Mouse (Mus musculus): Measurements from ENCODE around the gene Zbp1. TPM values are rescaled to one million over a fixed set of nuclear protein-coding genes. Genes with fewer than 3 reads are reported as not detected.

The Zbp1 gene
- under 1 TPM in 1 of 2 experiments, not detected in 1; 0.12 TPM for total RNA-seq (2021)

DNA sequence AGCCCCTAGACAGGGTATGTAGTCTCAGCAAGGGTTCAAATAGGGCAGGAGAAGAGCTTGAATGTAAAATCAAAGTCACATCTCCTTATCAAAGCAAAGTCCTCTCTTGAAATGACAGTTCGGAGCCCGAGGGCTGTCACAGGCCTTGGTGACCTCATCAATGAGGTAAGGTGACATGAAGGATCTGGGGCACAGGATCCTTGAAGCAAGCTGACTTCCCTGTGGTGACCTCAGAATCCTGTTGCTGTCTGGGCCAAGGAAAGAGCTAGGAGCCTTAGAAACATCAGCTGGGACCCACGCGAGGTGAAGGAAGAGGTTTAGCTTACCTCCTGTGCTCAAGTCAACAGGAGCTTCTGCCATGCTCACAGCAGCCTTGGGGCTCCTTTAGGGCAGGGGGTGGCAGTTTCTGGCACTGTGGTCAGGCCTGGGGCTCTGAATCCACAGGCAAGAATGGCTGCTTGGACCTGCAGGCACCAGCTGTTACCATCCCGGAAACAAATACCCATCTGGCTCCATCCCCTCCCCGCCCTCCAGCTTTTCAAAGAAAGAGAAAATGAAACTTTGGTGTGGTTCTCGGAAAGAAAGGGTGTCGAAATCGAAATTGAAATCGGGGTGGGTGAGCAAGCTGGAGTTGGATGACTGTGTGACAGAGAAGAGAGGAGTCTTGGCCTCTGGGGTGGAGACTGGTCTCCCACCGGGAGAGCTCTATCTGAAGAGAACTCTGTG lies at the start of gene Zbp1:
Zbp1 (minus strand) TSS at position 508 of the 726 bp plus-strand sequence.
- intact Hi-C loops (cut with DNase I) = loop anchor here (2.0 kb wide), 1 partner anchor 328 kb away; no protein-coding TSS in a partner anchor
- DNase-seq (ENCODE audit: extremely low spot score in 1 of 2, low spot score in 2 of 2) = peak in 1 of 2 experiments; percentile 14

DNA sequence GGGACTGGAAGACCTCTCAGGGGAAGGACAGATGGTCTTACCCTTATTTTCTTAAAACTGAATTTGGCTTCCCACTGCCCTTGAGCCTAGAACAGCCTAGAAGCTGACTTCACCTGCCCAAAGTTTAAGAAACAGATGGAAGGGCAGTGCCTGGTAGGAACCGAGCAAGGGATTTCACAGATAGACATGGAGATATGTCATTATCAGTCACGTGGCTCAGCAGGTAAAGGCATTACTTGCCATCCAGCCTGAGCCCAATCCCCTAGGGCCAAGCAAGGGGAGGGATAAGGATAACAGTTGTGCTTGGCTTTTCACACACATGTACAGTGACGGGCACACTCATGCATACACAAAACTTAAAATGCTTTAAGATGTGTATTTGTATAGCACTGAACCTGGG lies 48.8 kb upstream of the Zbp1 start:
- DNase-seq (ENCODE audit: extremely low spot score in 1 of 2, low spot score in 2 of 2) = no peak
- intact Hi-C loops (cut with DNase I) = loop anchor here (5.0 kb wide), 1 partner anchor 35 kb away; no protein-coding TSS in a partner anchor

DNA sequence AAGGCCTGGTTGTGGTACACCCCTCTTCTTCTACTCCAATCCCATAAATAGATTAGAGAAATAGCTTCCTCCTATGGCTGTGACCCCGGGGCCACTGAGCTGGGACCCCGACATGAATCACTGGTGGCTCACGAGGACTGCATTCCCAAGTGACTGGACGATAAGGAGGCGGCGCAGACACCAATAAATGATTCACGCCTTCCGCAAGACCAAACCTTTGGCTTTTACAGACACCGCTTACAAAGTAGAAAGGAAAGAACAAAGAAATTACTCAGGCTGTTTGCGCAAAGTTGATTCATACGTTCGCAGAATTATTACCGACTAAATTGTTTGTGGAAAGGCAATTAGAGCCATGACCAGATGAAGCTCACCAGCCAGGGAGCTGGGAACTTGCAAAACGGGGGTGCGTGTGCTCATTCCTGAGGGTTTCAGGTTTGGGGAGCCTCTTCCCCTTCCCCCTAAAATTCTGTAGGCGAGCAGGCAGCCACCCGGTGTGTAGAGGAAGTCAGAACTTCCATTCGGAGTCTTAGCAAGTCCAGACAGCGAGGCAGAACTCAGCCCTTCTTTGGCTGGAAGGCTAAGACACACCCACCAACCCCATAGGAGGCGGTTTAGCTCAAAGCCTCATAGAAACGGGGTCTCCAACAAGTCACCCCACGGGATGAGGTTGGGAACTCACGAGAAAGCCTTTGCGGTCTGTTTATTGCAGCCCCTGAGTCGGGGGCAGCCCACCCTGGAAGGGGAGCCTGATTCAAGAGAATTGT lies 47.8 kb upstream of the Zbp1 start:
- peak in 1 of 2 experiments; percentile 20 for DNase-seq (ENCODE audit: extremely low spot score in 1 of 2, low spot score in 2 of 2)
- intact Hi-C loops (cut with DNase I) = loop anchor here (5.0 kb wide), 1 partner anchor 34 kb away; no protein-coding TSS in a partner anchor

DNA sequence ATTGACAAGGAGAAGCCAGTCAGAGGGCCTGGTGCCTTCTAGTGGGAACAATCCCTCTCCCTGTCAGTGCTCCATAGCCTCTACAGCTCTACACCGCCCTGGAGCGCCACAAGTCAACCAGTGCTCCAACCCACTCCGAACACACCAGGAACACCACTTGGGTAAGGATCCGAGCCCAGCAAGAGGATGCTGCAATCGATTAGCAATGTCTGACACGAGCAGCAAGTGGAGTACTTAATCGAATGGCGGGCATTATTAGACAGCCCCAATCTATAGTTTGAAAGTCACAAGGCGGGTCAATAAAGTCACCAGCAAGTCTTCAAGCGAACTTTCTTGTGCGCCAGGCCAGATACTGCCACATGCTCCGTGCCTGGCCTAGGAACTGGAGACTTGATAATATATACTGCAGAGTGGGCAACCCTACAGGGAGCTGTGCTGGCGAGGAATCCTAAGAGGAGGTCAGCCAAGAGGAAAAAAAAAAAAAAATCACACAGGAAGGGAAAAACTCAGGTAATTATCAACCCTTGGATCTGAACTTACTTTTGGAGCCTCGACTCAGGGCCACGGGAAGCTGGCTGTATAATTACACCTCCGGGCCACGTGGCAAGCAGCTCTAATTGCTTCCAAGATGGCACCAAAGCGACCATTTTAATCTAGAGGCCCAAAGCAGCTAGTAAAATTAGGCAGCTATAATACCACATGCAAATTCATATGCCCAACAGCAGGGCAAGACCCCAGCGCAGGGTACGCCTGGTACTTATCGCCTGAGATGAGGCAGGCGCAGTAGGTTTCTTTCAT lies 46.9 kb upstream of the Zbp1 start:
- intact Hi-C loops (cut with DNase I) = loop anchor here (5.0 kb wide), 1 partner anchor 33 kb away; no protein-coding TSS in a partner anchor
- no peak for DNase-seq (ENCODE audit: extremely low spot score in 1 of 2, low spot score in 2 of 2)

DNA sequence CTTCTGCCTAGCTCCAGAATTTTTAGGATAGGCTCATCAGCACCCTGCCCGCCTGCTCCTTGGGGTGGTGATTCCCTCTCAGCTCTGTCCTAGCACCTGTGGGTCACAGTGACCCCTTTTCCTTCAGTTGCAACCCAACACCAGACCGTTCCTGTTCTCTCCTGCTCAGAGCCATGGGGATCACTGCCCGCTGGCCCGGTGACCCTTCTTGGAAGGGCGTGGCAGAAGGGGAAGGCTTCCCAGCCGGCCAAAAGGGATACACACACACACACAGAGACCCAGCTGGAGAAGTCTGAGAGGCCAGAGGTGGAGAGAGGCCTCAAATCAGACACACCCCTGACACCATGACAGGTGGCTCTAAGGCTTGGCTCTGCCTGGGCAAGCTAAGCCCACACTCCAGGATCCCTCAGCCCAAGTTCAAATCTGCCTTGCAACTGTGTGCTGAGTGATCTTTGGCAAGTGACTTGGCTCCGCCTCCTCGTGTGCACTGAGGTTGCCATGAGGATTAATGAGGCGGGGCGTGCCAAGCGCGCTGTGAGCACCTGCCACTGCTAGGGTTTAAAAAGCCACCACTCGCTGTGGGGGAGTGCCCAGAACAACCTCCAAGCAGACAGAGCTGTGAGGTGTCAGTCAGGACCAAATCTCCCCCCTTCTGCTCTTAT lies 45.9 kb upstream of the Zbp1 start:
- peak in 1 of 2 experiments; percentile 24 for DNase-seq (ENCODE audit: extremely low spot score in 1 of 2, low spot score in 2 of 2)
- intact Hi-C loops (cut with DNase I) = loop anchor here (5.0 kb wide), 1 partner anchor 32 kb away; no protein-coding TSS in a partner anchor

DNA sequence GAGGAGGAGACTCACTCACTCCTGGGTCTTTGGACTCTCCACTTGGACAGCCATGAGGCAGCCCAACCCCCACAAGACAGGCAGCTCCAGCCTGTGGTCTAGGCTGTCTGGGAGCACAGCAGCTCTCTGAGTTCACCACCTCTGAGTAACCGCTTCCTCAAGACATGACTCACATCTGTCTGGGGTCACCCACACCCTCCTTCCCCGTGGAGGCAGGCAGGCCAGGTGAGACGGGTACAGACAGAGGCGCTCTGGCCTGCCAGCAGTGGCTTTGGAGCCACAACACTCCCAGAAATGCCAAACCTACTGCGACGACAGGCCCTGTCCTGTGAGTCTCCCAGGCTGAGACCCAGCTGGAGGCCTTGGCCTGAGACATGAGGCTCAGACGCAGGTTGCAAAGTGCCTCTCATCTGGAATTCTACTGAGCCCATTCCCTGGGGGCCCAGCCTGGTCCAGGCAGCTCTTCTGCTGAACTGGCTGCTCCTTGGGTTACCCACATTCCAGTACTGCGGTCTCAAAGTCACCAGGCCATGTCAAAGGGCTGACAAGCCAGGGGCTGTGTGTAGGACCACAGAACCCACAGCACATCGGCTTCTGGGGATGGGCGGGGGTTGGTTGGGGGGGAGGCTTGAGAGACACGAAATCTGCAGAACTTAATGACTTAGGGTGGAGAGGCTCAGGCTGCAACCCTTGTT lies 45.1 kb upstream of the Zbp1 start:
- intact Hi-C loops (cut with DNase I) = no loop called here
- DNase-seq (ENCODE audit: extremely low spot score in 1 of 2, low spot score in 2 of 2) = no peak

DNA sequence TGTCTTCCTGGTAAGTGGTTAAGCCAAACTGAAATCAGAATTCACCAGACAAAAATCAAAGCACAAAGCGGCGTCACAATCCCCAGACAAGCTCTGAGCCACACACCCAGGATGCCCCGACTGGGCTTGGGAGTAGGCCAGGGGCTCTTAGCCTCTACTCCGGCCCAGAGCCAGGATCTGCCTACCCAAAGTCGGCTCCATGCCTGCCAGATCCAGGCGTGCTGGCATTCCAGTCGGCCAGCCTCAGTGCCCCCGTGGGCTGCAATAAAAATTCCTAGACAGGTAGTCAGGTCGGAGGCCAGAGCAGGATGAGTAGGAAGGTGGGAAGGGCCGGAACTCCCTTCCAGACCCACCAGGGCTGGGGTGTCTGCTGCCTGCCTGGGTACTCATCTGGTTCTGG lies 42.8 kb upstream of the Zbp1 start:
- DNase-seq (ENCODE audit: extremely low spot score in 1 of 2, low spot score in 2 of 2) = no peak

DNA sequence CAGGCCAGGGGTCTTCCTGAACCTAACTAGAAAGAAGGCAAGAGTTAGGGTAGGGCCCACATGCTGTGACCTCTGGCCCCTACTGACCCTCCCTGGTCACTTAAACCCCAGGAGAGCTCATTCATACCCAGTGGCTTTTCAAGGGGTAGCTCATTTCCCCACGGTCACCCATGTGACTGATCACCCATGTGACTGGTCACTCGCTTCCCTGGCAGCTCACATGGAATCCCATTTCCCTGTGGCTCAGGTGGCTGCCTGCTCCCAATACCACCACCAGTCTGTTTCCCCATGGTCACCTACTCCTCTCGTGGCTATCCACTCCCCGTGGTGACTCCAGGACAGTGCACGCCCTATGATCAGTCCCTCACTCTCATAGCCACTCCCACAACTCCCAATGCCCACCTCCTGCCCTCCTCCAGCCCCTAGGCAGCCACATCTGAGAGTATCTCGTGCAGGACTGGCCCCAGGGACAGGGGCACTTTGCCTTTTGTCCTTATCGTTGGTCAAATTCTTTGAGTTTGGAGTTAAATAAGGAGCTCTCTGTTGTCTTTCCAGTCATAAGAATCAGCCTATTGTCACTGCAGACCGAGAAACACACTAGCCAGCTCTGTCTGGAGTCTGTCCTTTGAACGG lies 39.9 kb upstream of the Zbp1 start:
- intact Hi-C loops (cut with DNase I) = no loop called here
- DNase-seq (ENCODE audit: extremely low spot score in 1 of 2, low spot score in 2 of 2) = no peak

More for the DNA sequence above, 42.8 kb upstream of the Zbp1 start:
- intact Hi-C loops (cut with DNase I) = no loop called here

DNA sequence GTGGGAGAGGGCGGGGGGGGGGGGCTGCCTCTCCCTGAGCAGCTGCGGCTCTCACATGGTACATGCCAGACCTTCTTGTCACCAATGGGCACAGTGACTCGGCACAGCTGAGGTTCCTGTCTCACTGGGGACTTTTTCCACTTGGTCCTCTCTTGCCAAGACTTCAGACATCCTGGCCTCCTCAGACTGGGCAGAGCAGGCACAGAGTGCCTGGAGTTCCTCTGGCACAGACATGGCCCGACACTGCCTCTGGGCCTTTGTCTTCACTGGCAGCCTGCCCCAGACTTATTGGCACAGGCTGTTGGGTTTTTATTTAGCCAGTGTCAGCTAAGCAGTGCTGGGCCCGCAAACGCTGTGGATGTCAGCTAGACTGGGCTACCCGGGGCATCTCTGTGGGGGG lies 38.9 kb upstream of the Zbp1 start:
- intact Hi-C loops (cut with DNase I) = no loop called here

DNA sequence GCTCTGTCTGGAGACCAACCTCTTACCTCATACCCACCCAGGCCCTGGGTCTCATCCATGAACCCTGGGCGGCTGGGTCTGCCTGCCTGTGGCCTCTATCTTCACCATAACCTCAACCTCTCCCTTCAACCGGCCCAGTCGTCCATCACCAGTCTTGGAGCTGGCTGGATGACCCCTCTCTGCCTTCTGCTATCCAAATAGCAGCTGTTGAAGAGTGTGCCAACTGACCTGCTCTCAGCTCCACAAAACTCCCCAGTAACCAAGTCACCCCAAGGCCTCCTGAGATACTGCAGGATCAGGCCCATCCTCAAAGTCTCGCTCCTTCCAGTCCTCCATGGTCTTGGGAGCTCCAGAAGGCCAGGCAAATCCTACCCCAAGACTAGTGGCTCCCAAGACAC lies 37.8 kb upstream of the Zbp1 start:
- intact Hi-C loops (cut with DNase I) = no loop called here
- no peak for DNase-seq (ENCODE audit: extremely low spot score in 1 of 2, low spot score in 2 of 2)

More for the DNA sequence above, 38.9 kb upstream of the Zbp1 start:
- DNase-seq (ENCODE audit: extremely low spot score in 1 of 2, low spot score in 2 of 2) = peak; percentile 79 to 84

DNA sequence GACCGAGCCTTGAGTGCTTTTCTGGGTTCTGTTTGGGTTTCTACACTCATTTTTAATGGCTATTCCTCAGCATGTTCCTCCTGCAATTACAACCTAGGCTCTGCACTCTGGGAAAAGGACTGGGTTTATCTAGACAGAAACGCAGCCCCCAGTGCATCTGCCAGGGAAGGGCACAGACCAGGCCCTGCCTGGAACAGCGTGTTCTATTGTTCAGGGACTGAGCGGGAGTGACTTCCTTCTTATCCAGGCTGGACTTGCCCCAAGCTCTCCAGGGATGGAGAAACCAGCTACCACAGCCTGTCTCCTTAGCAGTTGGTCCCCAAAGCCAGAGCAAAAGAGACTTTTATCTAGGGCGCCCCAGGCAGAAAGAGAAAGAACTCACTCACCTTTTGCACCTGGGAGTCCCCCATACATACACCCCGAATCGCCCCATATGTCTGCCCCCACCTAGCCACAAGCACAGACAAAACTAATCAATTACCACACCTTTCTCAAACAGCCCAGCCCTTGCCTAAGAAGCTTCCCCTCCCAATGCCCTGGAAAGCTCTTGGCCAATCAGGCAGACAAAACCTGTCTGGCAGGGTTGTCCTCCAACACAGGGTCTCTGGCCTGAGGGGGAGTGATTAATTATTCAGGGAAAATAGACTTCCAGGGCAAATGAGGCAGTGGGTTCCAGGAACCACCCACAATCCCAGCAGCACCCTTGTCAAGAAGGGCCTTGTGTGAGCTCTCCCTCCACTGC lies 37.3 kb upstream of the Zbp1 start:
- intact Hi-C loops (cut with DNase I) = no loop called here
- no peak for DNase-seq (ENCODE audit: extremely low spot score in 1 of 2, low spot score in 2 of 2)

DNA sequence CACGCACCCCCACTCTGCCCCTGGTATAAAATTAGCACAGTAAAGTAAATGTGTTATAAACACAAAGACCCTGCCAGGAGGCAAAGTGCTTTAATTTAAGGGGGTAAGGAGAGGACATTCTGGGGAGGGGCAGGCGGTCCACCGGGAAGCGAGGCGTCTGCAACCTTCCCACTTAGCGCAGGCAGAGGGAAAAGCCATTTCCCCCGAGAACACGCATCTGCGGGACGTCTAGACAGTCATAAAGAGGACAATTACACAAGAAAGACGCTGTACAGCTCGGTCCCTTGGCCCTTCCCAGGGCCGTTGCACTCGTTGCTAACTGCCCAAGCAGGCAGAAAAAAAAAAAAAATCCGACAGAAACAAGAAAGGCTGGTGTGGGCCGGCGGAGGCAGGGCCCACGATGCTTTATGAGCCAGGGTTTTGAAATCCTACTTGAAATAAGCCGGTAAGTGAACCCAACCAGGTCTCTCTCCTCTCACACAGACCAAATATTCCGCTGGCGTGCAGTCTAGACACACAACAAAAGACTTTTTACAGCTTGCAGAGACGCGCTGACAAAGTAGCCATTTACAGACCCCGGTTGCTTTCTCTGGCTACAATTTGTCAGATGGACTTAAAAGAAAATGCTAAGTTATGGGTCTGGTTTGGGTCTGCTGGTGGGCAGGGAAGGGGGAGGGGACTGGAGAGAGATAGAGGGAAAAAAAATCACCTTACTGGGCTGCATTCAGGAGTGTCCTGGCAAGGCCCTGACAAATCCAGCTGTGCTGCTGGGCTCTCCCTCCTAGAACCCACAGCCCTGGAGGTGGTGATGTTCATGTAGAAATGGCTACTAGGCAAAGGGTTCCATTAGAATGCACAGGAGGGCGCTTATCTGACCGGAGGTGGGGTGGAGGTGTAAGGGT lies 35.3 kb upstream of the Zbp1 start:
- intact Hi-C loops (cut with DNase I) = no loop called here
- no peak for DNase-seq (ENCODE audit: extremely low spot score in 1 of 2, low spot score in 2 of 2)

DNA sequence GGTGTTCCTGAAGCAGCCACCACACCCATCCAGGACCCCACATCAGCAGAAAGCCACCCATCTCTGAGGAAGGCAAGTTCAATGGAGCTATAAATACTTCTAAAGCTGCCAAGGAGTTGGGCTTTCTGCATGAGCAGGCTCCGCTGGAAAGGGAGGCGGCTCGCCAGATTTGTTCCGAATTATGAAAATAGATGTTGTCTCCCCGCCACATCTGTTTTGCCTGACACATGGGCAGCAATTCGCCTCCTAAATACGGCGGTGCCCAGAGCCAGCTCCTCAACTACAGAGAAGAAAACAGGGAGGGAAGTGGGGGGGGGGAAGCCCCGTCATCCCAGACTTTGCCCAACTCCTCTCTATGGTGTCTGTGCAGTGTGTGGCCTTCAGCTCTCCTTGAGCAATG lies 33.0 kb upstream of the Zbp1 start:
- intact Hi-C loops (cut with DNase I) = no loop called here
- DNase-seq (ENCODE audit: extremely low spot score in 1 of 2, low spot score in 2 of 2) = peak in 1 of 2 experiments; percentile 53

DNA sequence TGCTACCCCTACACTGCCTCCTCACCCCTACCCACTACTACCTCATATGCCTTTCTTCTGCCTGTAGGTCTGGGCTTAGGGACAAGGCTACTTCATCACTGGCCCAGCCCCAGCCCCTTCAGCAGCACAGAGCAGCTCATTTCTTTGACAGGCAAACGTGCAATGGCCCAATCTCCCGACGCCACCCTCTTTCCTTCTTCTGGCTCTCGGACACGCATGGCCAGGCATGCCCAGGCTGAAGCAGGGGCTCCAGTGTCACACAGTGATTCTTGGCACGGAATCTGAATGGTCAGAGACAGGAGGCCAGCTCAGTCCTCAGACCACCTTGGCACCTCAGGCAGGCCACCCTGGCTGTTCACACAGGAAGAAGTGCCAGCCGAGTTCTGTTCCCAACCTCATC lies 32.4 kb upstream of the Zbp1 start:
- DNase-seq (ENCODE audit: extremely low spot score in 1 of 2, low spot score in 2 of 2) = no peak
- intact Hi-C loops (cut with DNase I) = no loop called here

DNA sequence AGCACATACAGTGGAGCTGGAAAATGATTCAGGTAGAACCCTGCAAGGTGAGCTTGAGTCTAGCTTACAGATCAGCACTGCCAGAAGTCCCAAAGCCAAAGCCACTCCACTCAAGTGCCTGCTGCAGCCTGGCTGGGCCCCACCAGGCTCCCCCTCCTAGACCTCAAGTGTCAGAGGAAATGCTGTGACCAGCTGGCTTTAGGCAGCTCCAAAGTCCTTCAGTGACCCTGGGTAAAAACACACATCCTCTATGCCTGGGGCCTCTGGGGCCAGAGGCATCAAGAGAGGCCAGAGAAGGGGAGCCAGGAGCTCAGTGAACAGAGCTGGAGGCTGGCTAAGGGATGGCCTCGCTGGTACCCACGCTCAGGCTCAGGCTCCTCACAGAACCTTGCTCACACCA lies 31.7 kb upstream of the Zbp1 start:
- DNase-seq (ENCODE audit: extremely low spot score in 1 of 2, low spot score in 2 of 2) = no peak
- intact Hi-C loops (cut with DNase I) = no loop called here

DNA sequence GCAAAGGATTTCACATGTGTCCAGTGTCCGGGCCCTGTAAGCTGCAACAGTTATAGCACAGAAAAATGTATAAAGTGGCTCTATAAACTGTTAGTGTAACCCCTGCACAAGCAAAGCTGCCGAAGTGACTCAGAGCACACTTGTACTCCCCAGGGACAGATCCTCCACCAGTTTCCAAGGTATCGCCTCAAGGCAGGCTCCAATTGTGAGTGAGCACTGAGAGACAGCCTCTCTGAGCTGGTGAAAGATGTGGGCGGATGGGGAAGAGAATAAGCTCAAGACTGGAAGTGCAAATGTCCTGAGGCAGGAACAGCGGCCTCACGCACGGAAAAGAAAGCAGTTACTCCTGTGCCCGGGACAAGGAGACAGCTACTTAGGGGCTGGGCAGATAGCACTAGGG lies 31.2 kb upstream of the Zbp1 start:
- intact Hi-C loops (cut with DNase I) = no loop called here
- no peak for DNase-seq (ENCODE audit: extremely low spot score in 1 of 2, low spot score in 2 of 2)
